Mouse (Mus musculus): ENCODE data around the gene Pink1.

DNA sequence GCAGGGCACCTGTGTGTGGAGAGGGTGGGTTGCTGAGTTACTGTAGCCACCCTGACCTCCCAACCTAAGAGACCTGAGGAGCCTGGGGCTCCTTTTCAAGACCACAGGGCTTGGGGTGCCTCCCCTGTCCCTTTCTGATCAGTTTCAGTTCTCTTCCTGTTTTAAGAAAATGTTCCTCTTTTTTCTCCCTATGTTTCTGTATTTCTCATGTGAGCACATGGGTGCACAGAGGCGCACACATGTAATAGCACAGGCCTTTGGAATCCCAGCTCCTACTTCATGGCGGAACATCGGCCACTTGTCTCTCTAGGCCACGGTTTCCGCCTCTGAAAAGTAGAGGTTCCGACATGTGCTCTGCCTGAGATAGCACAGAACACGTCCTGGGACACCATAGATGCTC is 37.4 kb downstream of the Pink1 start:
- TF ChIP-seq POLR2A (IDR thresholded peaks at IDR 0.05; ENCODE audit: control insufficient read depth, low read depth, low read length): no peak
- no peak for TF ChIP-seq CTCF (IDR thresholded peaks at IDR 0.05; ENCODE audit: control insufficient read depth, insufficient read depth, insufficient replicate concordance, low read depth, low read length)

Data from testis, adult 2 months (tissue).